Mouse (Mus musculus): ENCODE data around the gene Cldn9.

DNA sequence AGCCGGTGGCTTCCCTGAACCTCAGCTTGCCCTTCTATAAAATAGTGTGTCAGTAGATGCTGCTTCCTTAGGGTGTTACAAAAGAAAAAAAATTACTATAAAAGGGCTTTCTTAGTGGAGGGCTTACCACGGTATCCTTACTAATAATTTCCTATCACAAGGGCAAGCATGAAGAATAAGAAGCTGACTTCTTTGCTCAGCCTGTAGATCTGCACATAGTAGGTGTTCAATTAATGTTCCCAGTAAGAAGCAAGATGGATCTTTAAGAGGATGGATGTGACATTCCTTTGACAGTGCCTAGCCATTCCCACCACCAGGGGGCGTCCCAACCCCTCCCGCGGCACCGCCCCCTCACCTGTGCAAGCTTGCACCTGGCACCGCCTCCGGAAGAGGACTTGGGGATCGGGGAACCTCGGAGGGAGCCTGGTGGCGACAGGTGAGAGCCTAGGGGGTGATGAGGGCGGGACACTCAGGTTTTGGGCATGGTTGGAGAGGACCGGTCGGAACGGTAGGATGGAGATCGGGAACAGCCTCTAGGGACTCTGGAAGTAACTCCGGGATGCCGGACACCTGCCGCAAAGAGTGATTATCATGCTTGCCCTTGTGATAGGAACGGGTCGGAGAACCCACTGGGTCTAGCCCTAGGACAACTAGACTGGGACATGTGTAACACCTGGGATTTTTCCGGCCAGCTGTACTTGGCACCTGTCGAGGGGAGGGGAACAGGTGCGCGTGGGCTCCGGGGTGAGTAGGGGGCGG, 23.5 kb downstream of the Cldn9 start, which contains the start of gene Bicdl2:
- TF ChIP-seq CTCF (IDR thresholded peaks at IDR 0.05; ENCODE audit: low read depth) (peak; percentile 83), EP300 (IDR thresholded peaks at IDR 0.05; ENCODE audit: low read depth) (no peak)

Measured in liver, postnatal 0 days (tissue).